Mouse (Mus musculus) embryonic fibroblast, embryonic 13.5 days (primary cell): ENCODE measurements around the gene Cd247.

Experiments
- CTCF ChIP-seq: IDR thresholded peaks from 2 replicates; pipeline ENCODE4 v1.5.1; 2011; ENCODE audit warnings: mild to moderate bottlenecking, control low read depth, low read length, moderate library complexity, borderline replicate concordance; ENCODE audit not compliant: insufficient read depth
- POLR2A ChIP-seq: IDR thresholded peaks from 2 replicates; pipeline ENCODE4 v1.6.1; 2011; ENCODE audit warnings: low read depth, mild to moderate bottlenecking, control low read depth, low read length, moderate library complexity

DNA sequence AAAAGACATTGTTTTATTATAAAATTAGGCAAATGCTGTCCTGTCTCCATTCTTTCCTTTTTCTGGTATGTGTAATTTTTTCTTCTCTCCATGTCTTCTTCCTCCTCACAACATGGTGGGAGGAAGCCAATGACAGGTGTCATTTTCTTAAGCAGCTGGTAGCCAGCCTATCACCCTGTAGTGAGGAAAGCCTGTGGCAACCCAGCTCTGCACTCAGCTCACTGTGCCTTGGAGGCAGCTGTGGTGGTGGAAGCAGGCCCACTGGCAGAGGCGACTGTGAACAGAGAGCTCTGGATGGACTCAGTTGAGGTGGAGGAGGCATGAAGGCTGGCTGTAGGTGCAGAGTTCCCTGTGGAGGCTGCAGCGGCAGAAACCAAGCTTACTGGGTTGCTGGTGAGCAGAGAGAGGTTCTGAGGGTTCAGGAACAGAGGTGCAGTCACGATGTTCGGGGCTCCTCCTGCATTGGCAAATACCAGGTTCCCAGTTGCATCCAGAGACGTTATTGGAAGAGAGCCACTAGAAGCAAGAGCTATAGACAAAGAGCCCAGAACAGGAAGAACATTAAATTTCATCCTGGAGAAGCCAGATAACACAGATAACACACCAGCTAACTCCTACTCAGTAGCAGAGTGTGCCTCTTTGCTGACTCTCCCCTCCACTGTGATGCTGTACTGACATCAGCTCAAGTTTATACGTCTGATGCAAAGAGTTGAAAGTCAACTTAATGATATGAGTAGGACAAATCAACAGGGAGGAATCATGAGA lies 87.2 kb downstream of the Cd247 start:
- TF ChIP-seq CTCF (no peak), POLR2A (no peak)
